Mouse (Mus musculus): Measurements from ENCODE around the gene Exoc4. TPM values are rescaled to one million over a fixed set of nuclear protein-coding genes. Genes with fewer than 3 reads are reported as not detected.

Exoc4 gene
- polyA plus RNA-seq, 1 experiment from 2014 or later = 44.6 TPM

- no peak overlapping the region for H3K9ac ChIP-seq (ENCODE audit: low read depth, low read length)
- H3K4me3 ChIP-seq (ENCODE audit: low read depth, low read length) = no peak overlapping the region
- DNase-seq (ENCODE audit: low spot score) = no peak
- no peak overlapping the region for H3K4me2 ChIP-seq (replicated peaks; ENCODE audit: low read depth, low read length)
- H3K36me3 ChIP-seq (ENCODE audit: control insufficient read depth, insufficient read depth, low read length) = no peaks in the 10 kb centered on the region
- ATAC-seq (ENCODE audit: low FRiP score) = peak; percentile 57; the same call in 1 of the 2 replicates
- no peaks in the 10 kb centered on the region for H3K9me3 ChIP-seq (ENCODE audit: control insufficient read depth, low read length)
- H3K27ac ChIP-seq (ENCODE audit: low read depth, low read length) = 0 out of 2 replicates have a peak overlapping the region, but pooled peaks have one; percentile 39
- H3K4me1 ChIP-seq (replicated peaks; ENCODE audit: control insufficient read depth, insufficient read depth, low read length) = peaks cover 2% of the 10 kb centered on the region; the same call in 1 of the 2 replicates
- WGBS = 44% methylated on average over 4 of the region's 4 CpGs
- no peaks in the 10 kb centered on the region for H3K27me3 ChIP-seq (ENCODE audit: control insufficient read depth, insufficient read depth, low read length)
These were observed 490.4 kb downstream of the Exoc4 start for GRCm38 (mm10) chr6:33739304-33739703.

- H3K4me1 ChIP-seq (replicated peaks; ENCODE audit: control insufficient read depth, insufficient read depth, low read length) = no peaks in the 10 kb centered on the region
- H3K9me3 ChIP-seq (ENCODE audit: control insufficient read depth, low read length) = no peaks in the 10 kb centered on the region
- no peak for DNase-seq (ENCODE audit: low spot score)
- H3K4me2 ChIP-seq (replicated peaks; ENCODE audit: low read depth, low read length) = no peak overlapping the region
- H3K36me3 ChIP-seq (ENCODE audit: control insufficient read depth, insufficient read depth, low read length) = no peaks in the 10 kb centered on the region
- H3K27me3 ChIP-seq (ENCODE audit: control insufficient read depth, insufficient read depth, low read length) = no peaks in the 10 kb centered on the region
- H3K9ac ChIP-seq (ENCODE audit: low read depth, low read length) = no peak overlapping the region
- no peak for ATAC-seq (ENCODE audit: low FRiP score)
- 95% methylated on average over 5 of the region's 5 CpGs for WGBS
- no peak overlapping the region for H3K27ac ChIP-seq (ENCODE audit: low read depth, low read length)
- no peak overlapping the region for H3K4me3 ChIP-seq (ENCODE audit: low read depth, low read length)
These were observed 507.1 kb downstream of the Exoc4 start for GRCm38 (mm10) chr6:33755976-33756375.

- Histone ChIP-seq H3K4me1 (replicated peaks; ENCODE audit: control insufficient read depth, insufficient read depth, low read length) (no peaks in the 10 kb centered on the region), H3K9ac (ENCODE audit: low read depth, low read length) (no peak overlapping the region), H3K4me2 (replicated peaks; ENCODE audit: low read depth, low read length) (no peak overlapping the region), H3K4me3 (ENCODE audit: low read depth, low read length) (no peak overlapping the region), H3K27ac (ENCODE audit: low read depth, low read length) (no peak overlapping the region), H3K9me3 (ENCODE audit: control insufficient read depth, low read length) (no peaks in the 10 kb centered on the region), H3K36me3 (ENCODE audit: control insufficient read depth, insufficient read depth, low read length) (no peaks in the 10 kb centered on the region), H3K27me3 (ENCODE audit: control insufficient read depth, insufficient read depth, low read length) (no peaks in the 10 kb centered on the region)
- ATAC-seq (ENCODE audit: low FRiP score) (no peak), DNase-seq (ENCODE audit: low spot score) (no peak)
These were observed 512.7 kb downstream of the Exoc4 start for GRCm38 (mm10) chr6:33761557-33761956.

DNA sequence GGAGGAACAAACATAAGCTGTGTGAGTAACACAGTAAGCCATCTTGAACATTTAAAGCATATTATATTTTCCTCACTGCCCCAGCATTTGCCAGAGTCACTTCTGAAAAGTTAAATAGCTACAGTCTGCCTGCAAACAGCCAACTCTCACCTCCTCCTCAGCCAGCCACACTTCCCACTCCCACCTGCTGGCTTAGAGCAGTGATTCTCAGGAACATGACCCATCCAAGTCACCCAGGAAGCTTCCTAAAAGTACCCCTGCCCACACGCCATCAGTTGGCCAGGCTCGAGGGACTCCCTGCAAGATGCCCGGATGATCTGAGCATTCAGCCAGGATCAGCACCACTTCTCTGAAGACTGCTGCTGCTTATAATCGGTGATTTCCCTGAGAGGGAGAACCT, 514.4 kb downstream of the Exoc4 start:
- Histone ChIP-seq H3K4me2 (replicated peaks; ENCODE audit: low read depth, low read length) (no peak overlapping the region), H3K27ac (ENCODE audit: low read depth, low read length) (no peak overlapping the region), H3K4me3 (ENCODE audit: low read depth, low read length) (no peak overlapping the region), H3K36me3 (ENCODE audit: control insufficient read depth, insufficient read depth, low read length) (no peaks in the 10 kb centered on the region), H3K9ac (ENCODE audit: low read depth, low read length) (no peak overlapping the region), H3K4me1 (replicated peaks; ENCODE audit: control insufficient read depth, insufficient read depth, low read length) (no peaks in the 10 kb centered on the region), H3K9me3 (ENCODE audit: control insufficient read depth, low read length) (no peaks in the 10 kb centered on the region), H3K27me3 (ENCODE audit: control insufficient read depth, insufficient read depth, low read length) (no peaks in the 10 kb centered on the region)
- ATAC-seq (ENCODE audit: low FRiP score) (no peak), DNase-seq (ENCODE audit: low spot score) (no peak)
- 84% methylated on average over 4 of the region's 4 CpGs for whole genome bisulfite sequencing

GRCm38 (mm10) chr6:33763970-33764369, 515.1 kb downstream of the Exoc4 start:
- H3K4me1 ChIP-seq (replicated peaks; ENCODE audit: control insufficient read depth, insufficient read depth, low read length) = no peaks in the 10 kb centered on the region
- no peaks in the 10 kb centered on the region for H3K9me3 ChIP-seq (ENCODE audit: control insufficient read depth, low read length)
- no peak for DNase-seq (ENCODE audit: low spot score)
- H3K36me3 ChIP-seq (ENCODE audit: control insufficient read depth, insufficient read depth, low read length) = no peaks in the 10 kb centered on the region
- no peak overlapping the region for H3K4me3 ChIP-seq (ENCODE audit: low read depth, low read length)
- H3K27me3 ChIP-seq (ENCODE audit: control insufficient read depth, insufficient read depth, low read length) = no peaks in the 10 kb centered on the region
- no peak overlapping the region for H3K9ac ChIP-seq (ENCODE audit: low read depth, low read length)
- H3K4me2 ChIP-seq (replicated peaks; ENCODE audit: low read depth, low read length) = no peak overlapping the region
- ATAC-seq (ENCODE audit: low FRiP score) = no peak
- 68% methylated on average over 3 of the region's 3 CpGs for WGBS
- H3K27ac ChIP-seq (ENCODE audit: low read depth, low read length) = no peak overlapping the region

DNA sequence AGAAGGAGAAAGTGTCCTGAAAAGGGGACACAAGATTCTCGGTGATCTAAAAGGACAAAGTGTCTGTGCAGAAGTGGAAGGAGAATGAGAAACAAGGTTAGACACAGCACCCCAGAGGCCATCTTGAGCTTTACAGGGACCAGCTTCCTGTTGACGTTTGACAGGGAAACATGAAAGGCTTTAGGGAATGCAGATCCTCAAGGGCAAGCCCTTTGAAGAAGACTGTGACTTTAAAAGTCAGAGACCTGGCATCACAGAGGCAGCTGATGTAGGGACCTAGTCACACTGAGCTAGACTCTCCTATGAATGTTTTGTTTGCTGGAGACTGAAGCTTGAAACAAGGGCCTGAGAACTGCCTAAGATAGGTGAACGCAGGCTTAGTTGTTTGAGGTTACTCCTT, 520.4 kb downstream of the Exoc4 start:
- no peaks in the 10 kb centered on the region for H3K27me3 ChIP-seq (ENCODE audit: control insufficient read depth, insufficient read depth, low read length)
- no peak for DNase-seq (ENCODE audit: low spot score)
- H3K9me3 ChIP-seq (ENCODE audit: control insufficient read depth, low read length) = no peaks in the 10 kb centered on the region
- H3K4me1 ChIP-seq (replicated peaks; ENCODE audit: control insufficient read depth, insufficient read depth, low read length) = no peaks in the 10 kb centered on the region
- no peak overlapping the region for H3K4me2 ChIP-seq (replicated peaks; ENCODE audit: low read depth, low read length)
- 63% methylated on average over 3 of the region's 3 CpGs for WGBS
- H3K9ac ChIP-seq (ENCODE audit: low read depth, low read length) = no peak overlapping the region
- no peak for ATAC-seq (ENCODE audit: low FRiP score)
- H3K27ac ChIP-seq (ENCODE audit: low read depth, low read length) = no peak overlapping the region
- H3K4me3 ChIP-seq (ENCODE audit: low read depth, low read length) = no peak overlapping the region
- H3K36me3 ChIP-seq (ENCODE audit: control insufficient read depth, insufficient read depth, low read length) = no peaks in the 10 kb centered on the region

- Histone ChIP-seq H3K27me3 (ENCODE audit: control insufficient read depth, insufficient read depth, low read length) (no peaks in the 10 kb centered on the region), H3K27ac (ENCODE audit: low read depth, low read length) (no peak overlapping the region), H3K4me2 (replicated peaks; ENCODE audit: low read depth, low read length) (no peak overlapping the region), H3K9ac (ENCODE audit: low read depth, low read length) (no peak overlapping the region), H3K4me3 (ENCODE audit: low read depth, low read length) (no peak overlapping the region), H3K4me1 (replicated peaks; ENCODE audit: control insufficient read depth, insufficient read depth, low read length) (no peaks in the 10 kb centered on the region), H3K36me3 (ENCODE audit: control insufficient read depth, insufficient read depth, low read length) (no peaks in the 10 kb centered on the region), H3K9me3 (ENCODE audit: control insufficient read depth, low read length) (no peaks in the 10 kb centered on the region)
- DNase-seq (ENCODE audit: low spot score) (no peak), ATAC-seq (ENCODE audit: low FRiP score) (no peak)
- WGBS = 80% methylated on average over 2 of the region's 2 CpGs
These were observed 521.1 kb downstream of the Exoc4 start for GRCm38 (mm10) chr6:33770021-33770420.

- H3K4me1 ChIP-seq (replicated peaks; ENCODE audit: control insufficient read depth, insufficient read depth, low read length) = no peaks in the 10 kb centered on the region
- H3K4me3 ChIP-seq (ENCODE audit: low read depth, low read length) = no peak overlapping the region
- no peak overlapping the region for H3K9ac ChIP-seq (ENCODE audit: low read depth, low read length)
- WGBS = 85% methylated on average over 9 of the region's 9 CpGs
- no peak overlapping the region; the same call in 1 of the 2 replicates for H3K27ac ChIP-seq (ENCODE audit: low read depth, low read length)
- DNase-seq (ENCODE audit: low spot score) = no peak
- no peak overlapping the region for H3K4me2 ChIP-seq (replicated peaks; ENCODE audit: low read depth, low read length)
- no peaks in the 10 kb centered on the region for H3K27me3 ChIP-seq (ENCODE audit: control insufficient read depth, insufficient read depth, low read length)
- H3K9me3 ChIP-seq (ENCODE audit: control insufficient read depth, low read length) = no peaks in the 10 kb centered on the region
- no peak for ATAC-seq (ENCODE audit: low FRiP score)
- no peaks in the 10 kb centered on the region for H3K36me3 ChIP-seq (ENCODE audit: control insufficient read depth, insufficient read depth, low read length)
These were observed 523.8 kb downstream of the Exoc4 start for GRCm38 (mm10) chr6:33772551-33773315.

GRCm38 (mm10) chr6:33792604-33793003, 543.7 kb downstream of the Exoc4 start:
- no peaks in the 10 kb centered on the region for H3K27me3 ChIP-seq (ENCODE audit: control insufficient read depth, insufficient read depth, low read length)
- no peak for ATAC-seq (ENCODE audit: low FRiP score)
- no peak overlapping the region for H3K4me3 ChIP-seq (ENCODE audit: low read depth, low read length)
- whole genome bisulfite sequencing = 84% methylated on average over 2 of the region's 2 CpGs
- no peak overlapping the region for H3K9ac ChIP-seq (ENCODE audit: low read depth, low read length)
- no peak for DNase-seq (ENCODE audit: low spot score)
- H3K9me3 ChIP-seq (ENCODE audit: control insufficient read depth, low read length) = no peaks in the 10 kb centered on the region
- no peak overlapping the region for H3K4me2 ChIP-seq (replicated peaks; ENCODE audit: low read depth, low read length)
- H3K27ac ChIP-seq (ENCODE audit: low read depth, low read length) = no peak overlapping the region
- no peaks in the 10 kb centered on the region for H3K36me3 ChIP-seq (ENCODE audit: control insufficient read depth, insufficient read depth, low read length)
- no peaks in the 10 kb centered on the region for H3K4me1 ChIP-seq (replicated peaks; ENCODE audit: control insufficient read depth, insufficient read depth, low read length)

All from hindbrain, embryonic 11.5 days (tissue).